Mouse (Mus musculus): ENCODE data around the gene Krt72. TPM values are rescaled to one million over a fixed set of nuclear protein-coding genes. Genes with fewer than 3 reads are reported as not detected.

Krt72 gene
- total RNA-seq (2014; fragmentation: Nextera tagmentation): not detected in 2 replicates
- not detected in 2 replicates for total RNA-seq (2017)

GRCm38 (mm10) chr15:101786360-101786759 lies at the start of gene Krt72:
Gene Krt72, minus strand, starts transcription at chr15:101786460.
- ATAC-seq (replicated peaks; ENCODE audit: poor library complexity, severe bottlenecking): no peak

- no peak for ATAC-seq (replicated peaks; ENCODE audit: poor library complexity, severe bottlenecking)
These were observed 48.6 kb upstream of the Krt72 start for GRCm38 (mm10) chr15:101834784-101835328.

- no peak for ATAC-seq (replicated peaks; ENCODE audit: poor library complexity, severe bottlenecking)
These were observed 46.9 kb upstream of the Krt72 start for GRCm38 (mm10) chr15:101833131-101833530.

GRCm38 (mm10) chr15:101829441-101829840 lies 43.2 kb upstream of the Krt72 start:
- no peak for ATAC-seq (replicated peaks; ENCODE audit: poor library complexity, severe bottlenecking)

- no peak for ATAC-seq (replicated peaks; ENCODE audit: poor library complexity, severe bottlenecking)
These were observed 35.5 kb upstream of the Krt72 start for GRCm38 (mm10) chr15:101821786-101822185.

- ATAC-seq (replicated peaks; ENCODE audit: poor library complexity, severe bottlenecking): no peak
These were observed 31.6 kb upstream of the Krt72 start, which contains the start of gene Krt2 for GRCm38 (mm10) chr15:101817875-101818274. Gene Krt2, minus strand, starts transcription at chr15:101818169.

- ATAC-seq (replicated peaks; ENCODE audit: poor library complexity, severe bottlenecking): no peak
These were observed 17.0 kb upstream of the Krt72 start for GRCm38 (mm10) chr15:101803052-101803822.

GRCm38 (mm10) chr15:101802296-101802835 lies 16.1 kb upstream of the Krt72 start, which contains the start of gene Krt73:
Gene Krt73, minus strand, starts transcription at chr15:101802346.
- no peak for ATAC-seq (replicated peaks; ENCODE audit: poor library complexity, severe bottlenecking)

GRCm38 (mm10) chr15:101790867-101791266 lies 4.6 kb upstream of the Krt72 start:
- no peak for ATAC-seq (replicated peaks; ENCODE audit: poor library complexity, severe bottlenecking)

- peak; percentile 35 for ATAC-seq (replicated peaks; ENCODE audit: poor library complexity, severe bottlenecking)
These were observed 12.8 kb downstream of the Krt72 start for GRCm38 (mm10) chr15:101773420-101773819.

GRCm38 (mm10) chr15:101772711-101773081 lies 13.6 kb downstream of the Krt72 start:
- peak; percentile 78 for ATAC-seq (replicated peaks; ENCODE audit: poor library complexity, severe bottlenecking)

GRCm38 (mm10) chr15:101772080-101772710 lies 14.1 kb downstream of the Krt72 start:
- peak; percentile 32; the same call in 1 of the 2 replicates for ATAC-seq (replicated peaks; ENCODE audit: poor library complexity, severe bottlenecking)

- no peak for ATAC-seq (replicated peaks; ENCODE audit: poor library complexity, severe bottlenecking)
These were observed 16.0 kb downstream of the Krt72 start for GRCm38 (mm10) chr15:101770226-101770625.

GRCm38 (mm10) chr15:101742711-101743110 lies 43.5 kb downstream of the Krt72 start, which contains the start of gene Krt71:
Gene Krt71, minus strand, starts transcription at chr15:101743109.
- ATAC-seq (replicated peaks; ENCODE audit: poor library complexity, severe bottlenecking): no peak

GRCm38 (mm10) chr15:101737786-101738185 lies 48.5 kb downstream of the Krt72 start:
- ATAC-seq (replicated peaks; ENCODE audit: poor library complexity, severe bottlenecking): no peak

- ATAC-seq (replicated peaks; ENCODE audit: poor library complexity, severe bottlenecking): no peak
These were observed 55.6 kb downstream of the Krt72 start for GRCm38 (mm10) chr15:101730653-101731052.

Other genes with a start within 250 kb of the Krt72 start
- not detected in 2 replicates for gene Krt82, start 235.8 kb downstream of the Krt72 start, total RNA-seq (2014; fragmentation: Nextera tagmentation)
- gene Krt82, start 235.8 kb downstream of the Krt72 start, total RNA-seq (2017): not detected in 2 replicates
- not detected in 2 replicates for gene Krt90, start 223.5 kb downstream of the Krt72 start, total RNA-seq (2014; fragmentation: Nextera tagmentation)
- gene Krt90, start 223.5 kb downstream of the Krt72 start, total RNA-seq (2017): not detected in 2 replicates
- not detected in 2 replicates for gene Krt75, start 212.6 kb downstream of the Krt72 start, total RNA-seq (2014; fragmentation: Nextera tagmentation)
- not detected in 2 replicates for gene Krt75, start 212.6 kb downstream of the Krt72 start, total RNA-seq (2017)
- gene Gm5414, start 158.3 kb downstream of the Krt72 start, total RNA-seq (2014; fragmentation: Nextera tagmentation): not detected in 2 replicates
- not detected in 2 replicates for gene Gm5414, start 158.3 kb downstream of the Krt72 start, total RNA-seq (2017)
- gene Gm5478, start 139.1 kb downstream of the Krt72 start, total RNA-seq (2014; fragmentation: Nextera tagmentation): not detected in 2 replicates
- not detected in 2 replicates for gene Gm5478, start 139.1 kb downstream of the Krt72 start, total RNA-seq (2017)
- gene Krt6b, start 106.2 kb downstream of the Krt72 start, total RNA-seq (2014; fragmentation: Nextera tagmentation): not detected in 2 replicates
- not detected in 2 replicates for gene Krt6b, start 106.2 kb downstream of the Krt72 start, total RNA-seq (2017)
- gene Krt6a, start 92.2 kb downstream of the Krt72 start, total RNA-seq (2014; fragmentation: Nextera tagmentation): not detected in 2 replicates
- gene Krt6a, start 92.2 kb downstream of the Krt72 start, total RNA-seq (2017): not detected in 2 replicates
- not detected in 2 replicates for gene Krt5, start 73.6 kb downstream of the Krt72 start, total RNA-seq (2014; fragmentation: Nextera tagmentation)
- not detected in 2 replicates for gene Krt5, start 73.6 kb downstream of the Krt72 start, total RNA-seq (2017)
- gene Krt71, start 43.4 kb downstream of the Krt72 start, total RNA-seq (2014; fragmentation: Nextera tagmentation): not detected in 2 replicates
- gene Krt71, start 43.4 kb downstream of the Krt72 start, total RNA-seq (2017): not detected in 2 replicates
- not detected in 2 replicates for gene Krt73, start 15.9 kb upstream of the Krt72 start, total RNA-seq (2014; fragmentation: Nextera tagmentation)
- not detected in 2 replicates for gene Krt73, start 15.9 kb upstream of the Krt72 start, total RNA-seq (2017)
- not detected in 2 replicates for gene Krt2, start 31.7 kb upstream of the Krt72 start, total RNA-seq (2014; fragmentation: Nextera tagmentation)
- gene Krt2, start 31.7 kb upstream of the Krt72 start, total RNA-seq (2017): not detected in 2 replicates
- not detected in 2 replicates for gene Krt1, start 64.3 kb upstream of the Krt72 start, total RNA-seq (2014; fragmentation: Nextera tagmentation)
- not detected in 2 replicates for gene Krt1, start 64.3 kb upstream of the Krt72 start, total RNA-seq (2017)
- gene Krt77, start 83.2 kb upstream of the Krt72 start, total RNA-seq (2014; fragmentation: Nextera tagmentation): not detected in 2 replicates
- gene Krt77, start 83.2 kb upstream of the Krt72 start, total RNA-seq (2017): not detected in 2 replicates
- not detected in 2 replicates for gene Krt76, start 106.5 kb upstream of the Krt72 start, total RNA-seq (2014; fragmentation: Nextera tagmentation)
- not detected in 2 replicates for gene Krt76, start 106.5 kb upstream of the Krt72 start, total RNA-seq (2017)
- not detected in 2 replicates for gene Krt4, start 138.3 kb upstream of the Krt72 start, total RNA-seq (2014; fragmentation: Nextera tagmentation)
- gene Krt4, start 138.3 kb upstream of the Krt72 start, total RNA-seq (2017): not detected in 2 replicates
- gene Krt79, start 153.9 kb upstream of the Krt72 start, total RNA-seq (2014; fragmentation: Nextera tagmentation): not detected in 2 replicates
- gene Krt79, start 153.9 kb upstream of the Krt72 start, total RNA-seq (2017): not detected in 2 replicates
- not detected in 2 replicates for gene Krt78, start 167.8 kb upstream of the Krt72 start, total RNA-seq (2014; fragmentation: Nextera tagmentation)
- not detected in 2 replicates for gene Krt78, start 167.8 kb upstream of the Krt72 start, total RNA-seq (2017)
- 0.30 TPM in 1 of 2 replicates, not detected in the other for gene Krt8, start 218.0 kb upstream of the Krt72 start, total RNA-seq (2014; fragmentation: Nextera tagmentation)
- 0.31 and 0.60 TPM in 2 replicates for gene Krt8, start 218.0 kb upstream of the Krt72 start, total RNA-seq (2017)
- gene Krt18, start 241.7 kb upstream of the Krt72 start, total RNA-seq (2014; fragmentation: Nextera tagmentation): 11.4 and 20.2 TPM in 2 replicates
- gene Krt18, start 241.7 kb upstream of the Krt72 start, total RNA-seq (2017): 12.4 and 24.9 TPM in 2 replicates

Data from granulocyte monocyte progenitor cell, adult 5-6 weeks (primary cell).